In the genomic region with DNA sequence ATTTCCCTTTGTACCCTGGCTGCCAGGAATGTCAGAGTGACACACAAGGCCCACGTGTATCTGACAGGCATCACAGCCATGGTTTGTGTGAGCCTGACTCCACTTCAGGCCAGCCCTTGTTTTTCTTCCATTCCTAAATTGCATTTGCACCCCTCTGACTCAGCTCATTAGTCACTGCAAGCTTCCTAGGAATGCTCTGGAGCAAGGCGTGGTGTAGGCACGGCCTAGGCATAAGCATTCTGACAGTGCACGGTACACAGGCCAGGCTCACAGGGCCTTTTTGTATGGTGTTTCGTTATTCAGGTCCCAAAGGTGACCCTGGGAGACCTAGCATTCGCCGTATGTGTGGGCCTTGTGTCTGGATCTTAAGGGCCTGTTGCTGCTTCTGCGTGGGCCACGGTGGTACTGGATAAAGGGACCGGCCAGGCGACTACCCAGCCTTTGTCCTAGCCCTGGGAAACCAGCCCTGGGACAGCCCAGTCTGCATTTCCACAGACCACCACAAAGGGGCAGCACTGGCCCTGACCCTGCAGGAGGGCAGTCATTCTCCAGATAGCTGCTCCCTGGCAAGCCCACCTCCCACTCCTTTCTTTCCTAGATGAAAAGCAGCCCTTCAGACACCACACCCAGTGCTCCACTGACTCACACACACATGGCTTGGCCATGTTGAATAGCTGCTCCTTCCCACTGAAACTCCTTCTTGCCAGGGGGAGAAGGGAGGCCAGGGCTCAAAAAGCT, we compare ENCODE assay signal across 8 mouse cellular contexts. TPM values are rescaled to one million over a fixed set of nuclear protein-coding genes. Genes with fewer than 3 reads are reported as not detected.
DNase-seq lines count a peak whose midpoint lies in the region; ATAC-seq lines count a peak whose summit lies in the region.

No protein-coding gene starts in this region.

- no peaks in the 10 kb centered on the region for H3K4me1 ChIP-seq in lung, embryonic 15.5 days
- H3K4me1 ChIP-seq in stomach, embryonic 14.5 days (ENCODE audit: control insufficient read depth, insufficient read depth, low read length), result no peaks in the 10 kb centered on the region

- H3K4me3 ChIP-seq in lung, embryonic 15.5 days, result no peak overlapping the region
- H3K4me3 ChIP-seq in stomach, embryonic 14.5 days (ENCODE audit: low read depth, low read length), result no peak overlapping the region

- H3K36me3 ChIP-seq in lung, embryonic 15.5 days, result peaks cover 48% of the 10 kb centered on the region
- H3K36me3 ChIP-seq in stomach, embryonic 14.5 days (ENCODE audit: control insufficient read depth, insufficient read depth, low read length), result peaks cover 33% of the 10 kb centered on the region

- 69% methylated on average over 11 of the region's 11 CpGs for WGBS in lung, embryonic 15.5 days
- 73% methylated on average over 11 of the region's 11 CpGs for WGBS in stomach, embryonic 14.5 days

- H3K9me3 ChIP-seq in lung, embryonic 15.5 days, result no peaks in the 10 kb centered on the region
- H3K9me3 ChIP-seq in stomach, embryonic 14.5 days (ENCODE audit: control insufficient read depth, low read depth, low read length), result no peaks in the 10 kb centered on the region

- no peaks in the 10 kb centered on the region for H3K27me3 ChIP-seq in lung, embryonic 15.5 days
- H3K27me3 ChIP-seq in stomach, embryonic 14.5 days (ENCODE audit: control insufficient read depth, insufficient read depth, low read length), result no peaks in the 10 kb centered on the region

- DNase-seq in CD4-positive, CD25-positive, alpha-beta regulatory T cell, adult 2 months (ENCODE audit: low read depth, low spot score), result peak; percentile 64
- DNase-seq in ovary, postnatal 14 days (ENCODE audit: low spot score), result peak; percentile 66
- DNase-seq in ovary, postnatal 10 days (ENCODE audit: low spot score), result no peak
- DNase-seq in embryo, embryonic 11.5 days (ENCODE audit: low read depth, low spot score), result peak; percentile 36
- peak; percentile 62 for DNase-seq in heart, postnatal 25 days (ENCODE audit: low spot score)

- no peak overlapping the region for H3K9ac ChIP-seq in lung, embryonic 15.5 days
- H3K9ac ChIP-seq in stomach, embryonic 14.5 days (replicated peaks; ENCODE audit: low read depth, low read length), result no peak overlapping the region

- H3K4me2 ChIP-seq in lung, embryonic 15.5 days, result no peak overlapping the region
- no peak overlapping the region for H3K4me2 ChIP-seq in stomach, embryonic 14.5 days (replicated peaks; ENCODE audit: low read depth, low read length)

- 0 out of 2 replicates have a peak overlapping the region, but pooled peaks have one; percentile 37 for H3K27ac ChIP-seq in lung, embryonic 15.5 days
- H3K27ac ChIP-seq in stomach, embryonic 14.5 days (ENCODE audit: low read length), result no peak overlapping the region; the same call in 1 of the 2 replicates

- intact Hi-C loops in heart, postnatal 25 days (cut with DNase I), result loop anchor here (5.0 kb wide), 2 partner anchors 50 to 360 kb away; no protein-coding TSS in a partner anchor

- no peak for ATAC-seq in CD4-positive, CD25-positive, alpha-beta regulatory T cell, adult 4 months
- ATAC-seq in lung, embryonic 15.5 days (ENCODE audit: borderline replicate concordance, extremely low read depth, low FRiP score, low TSS enrichment), result no peak
- peak; percentile 20; the same call in 1 of the 2 replicates for ATAC-seq in stomach, embryonic 14.5 days (ENCODE audit: insufficient number of reproducible peaks, insufficient read depth, low FRiP score, low read depth)

RNA-seq across cellular contexts. Expression of gene Poldip3, which starts 7.9 kb away (rescaled TPM):
- polyA plus RNA-seq in CD4-positive, CD25-positive, alpha-beta regulatory T cell, adult 4 months (2017; shearing (Covaris generic)), result 100 to 1,000 TPM; 168 to 222 TPM
- total RNA-seq in heart, postnatal 25 days (2021), result 10 to 100 TPM; 27.3 to 29.8 TPM
- polyA plus RNA-seq in lung, embryonic 15.5 days (2015; fragmentation: Nextera tagmentation; extraction: Ambion mirVana), result 139 and 140 TPM in 2 replicates
- 158 and 161 TPM in 2 replicates for polyA plus RNA-seq in stomach, embryonic 14.5 days (2014; fragmentation: Nextera tagmentation; extraction: Ambion mirVana)

RNA-seq across cellular contexts. Expression of gene Cyb5r3, which starts 15.3 kb away (rescaled TPM):
- polyA plus RNA-seq in CD4-positive, CD25-positive, alpha-beta regulatory T cell, adult 4 months (2017; shearing (Covaris generic)), result 100 to 1,000 TPM in 1 of 2 experiments, 10 to 100 TPM in 1; 62.0 to 116 TPM
- 10 to 100 TPM; 80.4 to 85.5 TPM for total RNA-seq in heart, postnatal 25 days (2021)
- polyA plus RNA-seq in lung, embryonic 15.5 days (2015; fragmentation: Nextera tagmentation; extraction: Ambion mirVana), result 139 and 155 TPM in 2 replicates
- 207 and 214 TPM in 2 replicates for polyA plus RNA-seq in stomach, embryonic 14.5 days (2014; fragmentation: Nextera tagmentation; extraction: Ambion mirVana)

RNA-seq across cellular contexts. Expression of gene Rrp7a, which starts 34.5 kb away (rescaled TPM):
- polyA plus RNA-seq in CD4-positive, CD25-positive, alpha-beta regulatory T cell, adult 4 months (2017; shearing (Covaris generic)), result 10 to 100 TPM; 75.7 to 97.2 TPM
- total RNA-seq in heart, postnatal 25 days (2021), result 10 to 100 TPM; 40.3 to 41.9 TPM
- 56.1 and 64.7 TPM in 2 replicates for polyA plus RNA-seq in lung, embryonic 15.5 days (2015; fragmentation: Nextera tagmentation; extraction: Ambion mirVana)
- 45.9 and 49.3 TPM in 2 replicates for polyA plus RNA-seq in stomach, embryonic 14.5 days (2014; fragmentation: Nextera tagmentation; extraction: Ambion mirVana)
